Mouse (Mus musculus): ENCODE measurements around the gene Tmem273.

Tmem273 gene

GRCm38 (mm10) chr14:32861656-32862055 lies 75.9 kb downstream of the Tmem273 start:
- no peak for DNase-seq

DNA sequence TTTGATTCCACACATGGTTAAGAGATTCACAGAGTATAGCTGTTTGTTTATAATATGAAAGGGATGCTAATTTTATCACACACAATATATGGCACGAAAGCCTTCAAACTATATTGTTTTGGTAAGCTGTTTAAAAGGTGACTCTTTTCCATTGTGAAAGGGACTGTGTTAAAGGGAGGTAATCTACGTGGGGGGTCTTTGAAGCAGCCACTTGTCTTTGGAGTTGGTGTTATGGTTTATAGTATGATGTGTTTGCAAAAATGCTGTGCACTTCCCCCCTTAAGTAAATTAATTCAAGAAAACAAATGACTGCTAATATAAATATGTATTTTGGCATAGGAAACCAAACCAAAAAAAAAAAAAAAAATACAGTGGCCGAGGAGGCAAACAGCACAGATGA lies 79.6 kb downstream of the Tmem273 start:
- DNase-seq, result no peak

All from thymus, postnatal 14 days (tissue).